Mouse (Mus musculus) limb, embryonic 15.5 days (tissue): ENCODE measurements around the gene Fam241b. TPM values are rescaled to one million over a fixed set of nuclear protein-coding genes. Genes with fewer than 3 reads are reported as not detected.
A peak's percentile ranks its signal among the peaks of the same experiment; 100 is the strongest.
"Not testable (repeated sequence)": the region's sequence is repeated elsewhere in the genome, so short reads cannot be mapped to it uniquely, and the experiment has no call there.

Experiments
- ATAC-seq: fragments of 200-750 bp; cut with Nextera tagmentation; 2 replicates; pipeline ENCODE4 v1.8.0; 2017; ENCODE audit warnings: low read depth, moderate TSS enrichment; ENCODE audit not compliant: insufficient number of reproducible peaks, low FRiP score, low TSS enrichment
- H3K27ac ChIP-seq: fragments of 300-500 bp; sonication (generic); 2 replicates; pipeline ENCODE4 v1.5.1; 2015; ENCODE audit warnings: moderate library complexity, mild to moderate bottlenecking, inconsistent platforms
- H3K27me3 ChIP-seq: fragments of 300-500 bp; sonication (generic); 2 replicates; pipeline ENCODE4 v1.6.1; 2015; ENCODE audit warnings: inconsistent platforms
- H3K36me3 ChIP-seq: fragments of 300-500 bp; sonication (generic); 2 replicates; pipeline ENCODE4 v1.6.1; 2015; ENCODE audit warnings: inconsistent platforms
- H3K4me1 ChIP-seq: fragments of 300-500 bp; sonication (generic); 2 replicates; pipeline ENCODE4 v1.6.1; 2015; ENCODE audit warnings: inconsistent platforms
- H3K4me2 ChIP-seq: fragments of 300-500 bp; sonication (generic); 2 replicates; pipeline ENCODE4 v1.6.1; 2015; ENCODE audit warnings: mild to moderate bottlenecking, inconsistent platforms
- H3K4me3 ChIP-seq: fragments of 300-500 bp; sonication (generic); 2 replicates; pipeline ENCODE4 v1.5.1; 2015; ENCODE audit warnings: mild to moderate bottlenecking, inconsistent platforms
- H3K9ac ChIP-seq: fragments of 300-500 bp; sonication (generic); 2 replicates; pipeline ENCODE4 v1.6.1; 2015; ENCODE audit warnings: inconsistent platforms
- H3K9me3 ChIP-seq: fragments of 300-500 bp; sonication (generic); 2 replicates; pipeline ENCODE4 v1.6.1; 2016; ENCODE audit warnings: inconsistent platforms
- WGBS: fragments of 180-500 bp; shearing (Covaris S2); methylation state at CpG from one replicate; pipeline ENCODE4 v1.1.7; 2015; 5-methylcytosine and 5-hydroxymethylcytosine counted together
- polyA plus RNA-seq: library from polyadenylated mRNA; unstranded; fragments of >200 nt; fragmentation: Nextera tagmentation; extraction: Ambion mirVana; gene quantifications from 2 replicates; pipeline ENCODE4 v1.2.1, GENCODE M21; 2015

The Fam241b gene
- polyA plus RNA-seq, 1 experiment from 2014 or later = 20.1 TPM

GRCm38 (mm10) chr10:62089071-62089470 lies 54.6 kb downstream of the Fam241b start:
- no peaks in the 10 kb centered on the region for H3K27me3 ChIP-seq
- no peak overlapping the region for H3K4me3 ChIP-seq
- H3K9ac ChIP-seq = no peak overlapping the region
- H3K4me1 ChIP-seq = 0 out of 2 replicates have a peak, but pooled peaks cover 9% of the 10 kb centered on the region
- no peak overlapping the region for H3K4me2 ChIP-seq
- no peaks in the 10 kb centered on the region for H3K9me3 ChIP-seq
- ATAC-seq = no peak
- H3K27ac ChIP-seq = no peak overlapping the region
- H3K36me3 ChIP-seq = no peaks in the 10 kb centered on the region
- WGBS = 35% methylated on average over 7 of the region's 7 CpGs

GRCm38 (mm10) chr10:62088411-62088810 lies 55.3 kb downstream of the Fam241b start:
- no peak overlapping the region for H3K4me3 ChIP-seq
- H3K9ac ChIP-seq = no peak overlapping the region
- H3K27me3 ChIP-seq = no peaks in the 10 kb centered on the region
- no peak overlapping the region for H3K4me2 ChIP-seq
- 0 out of 2 replicates have a peak, but pooled peaks cover 9% of the 10 kb centered on the region for H3K4me1 ChIP-seq
- H3K9me3 ChIP-seq = no peaks in the 10 kb centered on the region
- ATAC-seq = no peak
- no peak overlapping the region for H3K27ac ChIP-seq
- 84% methylated on average over 5 of the region's 5 CpGs for WGBS
- no peaks in the 10 kb centered on the region for H3K36me3 ChIP-seq

- H3K9me3 ChIP-seq = no peaks in the 10 kb centered on the region
- H3K9ac ChIP-seq = no peak overlapping the region
- no peak for ATAC-seq
- no peak overlapping the region for H3K27ac ChIP-seq
- WGBS = 91% methylated on average over 5 of the region's 5 CpGs
- H3K27me3 ChIP-seq = no peaks in the 10 kb centered on the region
- H3K4me1 ChIP-seq = 0 out of 2 replicates have a peak, but pooled peaks cover 9% of the 10 kb centered on the region
- no peak overlapping the region for H3K4me2 ChIP-seq
- H3K36me3 ChIP-seq = no peaks in the 10 kb centered on the region
- no peak overlapping the region for H3K4me3 ChIP-seq
Observed at GRCm38 (mm10) chr10:62086826-62087225, 56.9 kb downstream of the Fam241b start.

GRCm38 (mm10) chr10:62086044-62086443 lies 57.7 kb downstream of the Fam241b start:
- Histone ChIP-seq H3K36me3 (no peaks in the 10 kb centered on the region), H3K4me3 (no peak overlapping the region), H3K27me3 (no peaks in the 10 kb centered on the region), H3K4me1 (0 out of 2 replicates have a peak, but pooled peaks cover 9% of the 10 kb centered on the region), H3K4me2 (no peak overlapping the region), H3K9ac (no peak overlapping the region), H3K9me3 (no peaks in the 10 kb centered on the region), H3K27ac (no peak overlapping the region)
- no peak for ATAC-seq
- 65% methylated on average over 2 of the region's 2 CpGs for WGBS

GRCm38 (mm10) chr10:62076248-62077134 lies 67.2 kb downstream of the Fam241b start:
- H3K27me3 ChIP-seq = no peaks in the 10 kb centered on the region
- H3K9me3 ChIP-seq = no peaks in the 10 kb centered on the region
- H3K9ac ChIP-seq = no peak overlapping the region
- no peak overlapping the region for H3K4me2 ChIP-seq
- 53% methylated on average over 11 of the region's 11 CpGs for WGBS
- no peak for ATAC-seq
- H3K36me3 ChIP-seq = no peaks in the 10 kb centered on the region
- H3K27ac ChIP-seq = peak overlapping the region; percentile 18; the same call in 1 of the 2 replicates
- H3K4me1 ChIP-seq = peaks cover 2% of the 10 kb centered on the region; the same call in 1 of the 2 replicates
- no peak overlapping the region for H3K4me3 ChIP-seq

GRCm38 (mm10) chr10:62071346-62071745 lies 72.4 kb downstream of the Fam241b start:
- 86% methylated on average over 14 of the region's 14 CpGs for WGBS
- H3K27me3 ChIP-seq, H3K4me3 ChIP-seq, H3K4me2 ChIP-seq, H3K9me3 ChIP-seq, H3K9ac ChIP-seq, ATAC-seq, H3K36me3 ChIP-seq, H3K27ac ChIP-seq: not testable (repeated sequence)
- peaks cover 16% of the 10 kb centered on the region for H3K4me1 ChIP-seq

- no peak overlapping the region for H3K9ac ChIP-seq
- WGBS = 90% methylated on average over 8 of the region's 8 CpGs
- H3K4me1 ChIP-seq = peaks cover 15% of the 10 kb centered on the region
Observed at GRCm38 (mm10) chr10:62070636-62071035, 73.1 kb downstream of the Fam241b start.

GRCm38 (mm10) chr10:62069946-62070345 lies 73.8 kb downstream of the Fam241b start:
- Histone ChIP-seq H3K9ac (no peak overlapping the region), H3K27ac (no peak overlapping the region), H3K36me3 (no peaks in the 10 kb centered on the region), H3K9me3 (no peaks in the 10 kb centered on the region), H3K4me3 (no peak overlapping the region), H3K4me2 (no peak overlapping the region), H3K4me1 (peaks cover 15% of the 10 kb centered on the region), H3K27me3 (no peaks in the 10 kb centered on the region)
- 85% methylated on average over 3 of the region's 3 CpGs for WGBS
- ATAC-seq = no peak

More at GRCm38 (mm10) chr10:62070636-62071035, 73.1 kb downstream of the Fam241b start:
- Histone ChIP-seq H3K4me2 (no peak overlapping the region), H3K9me3 (no peaks in the 10 kb centered on the region), H3K36me3 (no peaks in the 10 kb centered on the region), H3K27ac (no peak overlapping the region), H3K27me3 (no peaks in the 10 kb centered on the region), H3K4me3 (no peak overlapping the region)
- ATAC-seq = no peak

GRCm38 (mm10) chr10:62069398-62069797 lies 74.3 kb downstream of the Fam241b start:
- no peak for ATAC-seq

GRCm38 (mm10) chr10:62068532-62068931 lies 75.2 kb downstream of the Fam241b start:
- Histone ChIP-seq H3K4me2 (no peak overlapping the region), H3K9me3 (no peaks in the 10 kb centered on the region), H3K36me3 (no peaks in the 10 kb centered on the region), H3K4me3 (no peak overlapping the region), H3K27ac (no peak overlapping the region), H3K9ac (no peak overlapping the region), H3K4me1 (peaks cover 15% of the 10 kb centered on the region), H3K27me3 (no peaks in the 10 kb centered on the region)
- ATAC-seq = peak; percentile 40; the same call in 1 of the 2 replicates
- 34% methylated on average over 9 of the region's 9 CpGs for WGBS

More at GRCm38 (mm10) chr10:62069398-62069797, 74.3 kb downstream of the Fam241b start:
- no peaks in the 10 kb centered on the region for H3K27me3 ChIP-seq
- H3K4me3 ChIP-seq = no peak overlapping the region
- H3K4me1 ChIP-seq = peaks cover 15% of the 10 kb centered on the region
- H3K4me2 ChIP-seq = no peak overlapping the region
- WGBS = 77% methylated on average over 7 of the region's 7 CpGs
- no peak overlapping the region for H3K9ac ChIP-seq
- H3K27ac ChIP-seq = no peak overlapping the region
- no peaks in the 10 kb centered on the region for H3K9me3 ChIP-seq
- no peaks in the 10 kb centered on the region for H3K36me3 ChIP-seq

- Histone ChIP-seq H3K27ac (no peak overlapping the region), H3K36me3 (no peaks in the 10 kb centered on the region), H3K4me2 (no peak overlapping the region), H3K4me1 (peaks cover 20% of the 10 kb centered on the region), H3K9me3 (no peaks in the 10 kb centered on the region), H3K27me3 (no peaks in the 10 kb centered on the region), H3K4me3 (no peak overlapping the region), H3K9ac (no peak overlapping the region)
- no peak for ATAC-seq
- 72% methylated on average over 7 of the region's 7 CpGs for WGBS
Observed at GRCm38 (mm10) chr10:62066213-62066612, 77.5 kb downstream of the Fam241b start.

- no peaks in the 10 kb centered on the region for H3K27me3 ChIP-seq
- H3K9me3 ChIP-seq = no peaks in the 10 kb centered on the region
- 54% methylated on average over 5 of the region's 5 CpGs for WGBS
- H3K36me3 ChIP-seq = no peaks in the 10 kb centered on the region
- no peak overlapping the region for H3K4me2 ChIP-seq
- no peak overlapping the region for H3K9ac ChIP-seq
- H3K4me3 ChIP-seq = no peak overlapping the region
- H3K4me1 ChIP-seq = peaks cover 31% of the 10 kb centered on the region
- no peak for ATAC-seq
- H3K27ac ChIP-seq = no peak overlapping the region
Observed at GRCm38 (mm10) chr10:62062786-62063185, 80.9 kb downstream of the Fam241b start.
